Mouse (Mus musculus) midbrain, postnatal 0 days (tissue): ENCODE data around the gene Scd4. TPM values are rescaled to one million over a fixed set of nuclear protein-coding genes. Genes with fewer than 3 reads are reported as not detected.
A peak's percentile ranks its signal among the peaks of the same experiment; 100 is the strongest.

Source experiments
- ATAC-seq: fragments of 200-750 bp; cut with Nextera tagmentation; 2 replicates; pipeline ENCODE4 v1.8.0; 2017; ENCODE audit warnings: moderate number of reproducible peaks, mild to moderate bottlenecking, moderate TSS enrichment, moderate library complexity; ENCODE audit not compliant: low FRiP score
- DNase-seq: peaks from one replicate; pipeline ENCODE4 v3.0.0-alpha.2; 2015; ENCODE audit warnings: low spot score
- H3K27ac ChIP-seq: fragments of 300-500 bp; sonication (generic); 2 replicates; pipeline ENCODE4 v1.5.1; 2014; ENCODE audit warnings: low read depth, mild to moderate bottlenecking, low read length, mixed read lengths
- H3K27me3 ChIP-seq: fragments of 300-500 bp; sonication (generic); 2 replicates; pipeline ENCODE4 v1.6.1; 2014; ENCODE audit warnings: low read length, control low read depth, mixed read lengths; ENCODE audit not compliant: insufficient read depth
- H3K36me3 ChIP-seq: fragments of 300-500 bp; sonication (generic); 2 replicates; pipeline ENCODE4 v1.6.1; 2014; ENCODE audit warnings: low read length, control low read depth, mixed read lengths; ENCODE audit not compliant: insufficient read depth
- H3K4me1 ChIP-seq: fragments of 300-500 bp; sonication (generic); 2 replicates; pipeline ENCODE4 v1.6.1; 2014; ENCODE audit warnings: mild to moderate bottlenecking, control low read depth, antibody characterized with exemption, low read length, mixed read lengths; ENCODE audit not compliant: insufficient read depth
- H3K4me2 ChIP-seq: fragments of 300-500 bp; sonication (generic); 2 replicates; pipeline ENCODE4 v1.6.1; 2014; ENCODE audit warnings: low read depth, mild to moderate bottlenecking, low read length, mixed read lengths; ENCODE audit not compliant: poor library complexity, severe bottlenecking
- H3K4me3 ChIP-seq: fragments of 300-500 bp; sonication (generic); 2 replicates; pipeline ENCODE4 v1.5.1; 2014; ENCODE audit warnings: low read depth, mild to moderate bottlenecking, low read length, moderate library complexity
- H3K9ac ChIP-seq: fragments of 300-500 bp; sonication (generic); replicated peaks from 2 replicates; pipeline ENCODE4 v1.6.1; 2014; ENCODE audit warnings: mild to moderate bottlenecking, low read length, moderate library complexity, mixed read lengths; ENCODE audit not compliant: poor library complexity, severe bottlenecking
- H3K9me3 ChIP-seq: fragments of 300-500 bp; sonication (generic); 2 replicates; pipeline ENCODE4 v1.6.1; 2016; ENCODE audit warnings: low read length, control low read depth
- CTCF ChIP-seq: IDR thresholded peaks from 2 replicates; pipeline ENCODE4 v1.5.1; 2016; ENCODE audit warnings: antibody characterized with exemption, mild to moderate bottlenecking
- WGBS: fragments of 180-500 bp; shearing (Covaris S2); extraction: QIAGEN DNeasy Blood & Tissue Kit; methylation state at CpG from one replicate; pipeline ENCODE4 v1.1.7; 2014; 5-methylcytosine and 5-hydroxymethylcytosine counted together
- polyA plus RNA-seq: library from polyadenylated mRNA; unstranded; fragments of >200 nt; fragmentation: Nextera tagmentation; extraction: Ambion mirVana; gene quantifications from 2 replicates; pipeline ENCODE4 v1.2.1, GENCODE M21; 2015
- total RNA-seq: library from RNA; depleted of rRNA; stranded (reverse); fragments of >200 nt; gene quantifications from 2 replicates; pipeline ENCODE4 v1.2.3, GENCODE M21; 2014

Scd4 gene
- total and polyA plus RNA-seq, 2 experiments from 2014 or later: 0.17 to 0.44 TPM

DNA sequence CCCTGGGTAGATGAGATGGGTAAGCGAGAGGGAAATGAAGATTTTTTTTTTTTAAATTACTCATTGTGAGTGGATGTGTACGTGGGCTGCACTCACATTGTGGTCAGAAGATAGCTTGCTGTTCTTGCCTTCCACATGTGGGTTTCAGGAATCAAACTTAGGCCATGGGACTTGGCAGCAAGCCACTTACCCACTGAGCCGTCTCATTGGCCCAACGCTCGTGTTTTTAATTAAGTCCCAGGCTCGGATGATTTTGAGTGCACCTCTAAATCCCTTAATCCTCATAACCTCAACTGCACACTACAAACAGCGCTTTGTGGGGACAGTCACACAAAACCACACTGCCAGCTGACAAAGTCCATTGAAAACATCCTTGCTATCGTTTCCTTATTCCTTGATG is 36.5 kb downstream of the Scd4 start:
- Histone ChIP-seq H3K27me3 (no peaks in the 10 kb centered on the region), H3K27ac (no peak overlapping the region), H3K9me3 (no peaks in the 10 kb centered on the region), H3K4me3 (no peak overlapping the region), H3K36me3 (no peaks in the 10 kb centered on the region), H3K4me2 (no peak overlapping the region), H3K9ac (no peak overlapping the region), H3K4me1 (no peaks in the 10 kb centered on the region)
- ATAC-seq: no peak
- DNase-seq: no peak
- 50% methylated on average over 8 of the region's 8 CpGs for WGBS
- TF ChIP-seq CTCF: no peak

DNA sequence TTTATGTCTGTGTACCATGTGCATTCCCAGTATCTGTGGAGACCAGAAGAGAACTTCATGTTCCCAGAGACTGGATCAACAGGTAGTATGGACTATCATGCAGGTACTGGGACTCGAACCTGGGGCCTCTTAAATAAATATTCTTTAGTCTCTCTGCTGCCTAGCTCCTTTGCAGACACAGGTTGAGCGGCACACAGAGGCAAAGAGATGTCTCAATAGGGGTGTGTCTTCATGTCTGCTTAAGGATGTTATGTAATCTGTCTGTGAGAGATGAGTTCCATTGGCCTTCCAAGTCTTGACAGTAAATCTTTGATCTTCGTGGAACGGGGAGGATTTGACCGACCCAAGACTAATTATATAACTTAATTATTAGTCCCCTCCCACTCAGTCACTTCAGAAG is 37.3 kb downstream of the Scd4 start:
- H3K27me3 ChIP-seq: no peaks in the 10 kb centered on the region
- H3K36me3 ChIP-seq: no peaks in the 10 kb centered on the region
- H3K27ac ChIP-seq: no peak overlapping the region
- WGBS: 70% methylated on average over 5 of the region's 5 CpGs
- H3K4me1 ChIP-seq: no peaks in the 10 kb centered on the region
- H3K4me3 ChIP-seq: no peak overlapping the region
- ATAC-seq (no peak), DNase-seq (no peak)
- H3K9me3 ChIP-seq: no peaks in the 10 kb centered on the region
- TF ChIP-seq CTCF: no peak
- H3K9ac ChIP-seq: no peak overlapping the region
- no peak overlapping the region for H3K4me2 ChIP-seq

DNA sequence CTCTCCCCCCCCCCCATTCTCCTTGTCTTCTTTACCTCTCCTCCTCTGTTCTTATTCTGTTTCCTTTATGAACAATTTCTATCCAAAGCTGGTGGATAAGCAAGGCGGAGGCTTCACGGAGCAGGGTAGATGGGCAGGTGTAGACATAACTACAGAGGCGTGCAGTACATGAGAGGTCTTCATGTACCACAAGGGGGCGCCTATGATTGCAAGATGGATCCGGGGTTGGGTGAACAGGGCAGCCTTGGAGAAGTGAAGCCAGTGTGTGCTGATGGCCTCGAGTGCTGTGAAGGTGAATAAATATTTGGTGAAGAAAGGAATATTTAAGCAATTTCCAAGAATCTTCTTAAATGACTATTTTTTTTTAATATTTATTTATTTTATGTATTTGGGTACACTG is 40.1 kb downstream of the Scd4 start:
- H3K9me3 ChIP-seq: no peaks in the 10 kb centered on the region
- H3K27me3 ChIP-seq: no peaks in the 10 kb centered on the region
- H3K36me3 ChIP-seq: no peaks in the 10 kb centered on the region
- no peak overlapping the region for H3K4me2 ChIP-seq
- peak; percentile 76 for TF ChIP-seq CTCF
- H3K27ac ChIP-seq: no peak overlapping the region
- no peaks in the 10 kb centered on the region for H3K4me1 ChIP-seq
- H3K4me3 ChIP-seq: no peak overlapping the region
- H3K9ac ChIP-seq: no peak overlapping the region
- 24% methylated on average over 6 of the region's 6 CpGs for WGBS
- ATAC-seq (no peak), DNase-seq (peak; percentile 68)

DNA sequence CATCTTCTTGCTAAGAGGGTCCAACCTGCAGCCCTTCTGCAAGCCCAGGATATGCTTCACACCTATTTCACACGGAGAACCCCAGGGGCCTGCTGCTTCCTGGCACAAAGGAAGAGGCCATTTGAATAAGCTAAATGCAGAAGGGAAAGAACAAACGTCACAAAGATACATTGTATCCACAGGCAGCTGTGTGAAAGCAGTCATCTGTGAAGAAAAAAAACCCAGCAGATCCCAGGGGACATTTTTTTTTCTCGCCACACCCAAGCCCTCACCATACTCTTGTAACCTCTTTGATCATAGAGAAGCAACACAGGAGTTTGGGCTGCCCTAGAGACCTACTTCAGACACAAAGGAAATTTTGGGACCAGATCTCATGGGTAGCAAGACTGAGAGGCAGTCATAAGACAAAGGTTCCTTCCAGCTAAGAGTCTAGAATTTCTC is 43.6 kb downstream of the Scd4 start:
- Histone ChIP-seq H3K4me3 (no peak overlapping the region), H3K9ac (no peak overlapping the region), H3K27me3 (no peaks in the 10 kb centered on the region), H3K4me1 (no peaks in the 10 kb centered on the region), H3K9me3 (no peaks in the 10 kb centered on the region), H3K4me2 (no peak overlapping the region), H3K36me3 (no peaks in the 10 kb centered on the region), H3K27ac (no peak overlapping the region)
- WGBS: 24% methylated on average over 3 of the region's 3 CpGs
- ATAC-seq (no peak), DNase-seq (no peak)
- no peak for TF ChIP-seq CTCF

DNA sequence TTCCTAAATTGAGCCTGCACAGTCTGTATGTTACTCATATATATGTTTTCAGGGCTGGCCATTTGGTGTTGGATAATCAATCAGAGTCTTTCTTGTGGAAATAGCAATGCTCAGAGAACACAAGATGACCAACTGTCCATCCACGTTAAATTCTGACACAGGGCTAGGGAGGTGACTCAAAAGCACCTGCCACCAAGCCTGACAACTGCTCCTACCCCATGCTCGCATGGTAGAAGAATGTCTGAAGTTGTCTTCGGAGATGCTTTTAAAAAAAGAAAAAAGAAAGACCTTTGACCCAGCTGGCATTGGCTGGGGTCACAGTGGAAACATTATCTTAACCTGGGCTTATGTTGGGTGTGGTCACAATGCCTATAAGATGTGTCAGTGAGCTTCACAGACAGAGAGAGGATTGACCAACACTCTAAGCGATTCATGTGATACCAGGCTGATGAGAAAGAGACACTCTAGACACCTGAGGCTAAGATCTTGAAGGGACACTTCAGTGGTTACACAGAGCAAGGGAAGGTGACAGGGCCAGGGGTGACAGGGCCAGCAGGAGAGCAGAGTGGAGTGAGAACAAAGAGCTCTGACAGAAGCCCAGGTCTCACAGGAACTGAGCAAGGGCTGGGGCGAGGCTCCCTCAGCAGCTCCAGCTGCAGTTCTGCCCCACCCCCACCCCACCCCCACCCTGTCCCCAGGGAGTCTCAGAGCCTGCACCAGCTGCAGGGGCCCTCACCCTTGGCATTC is 44.9 kb downstream of the Scd4 start:
- no peak for DNase-seq
- no peak for ATAC-seq
- H3K4me3 ChIP-seq: no peak overlapping the region
- no peaks in the 10 kb centered on the region for H3K36me3 ChIP-seq
- H3K4me1 ChIP-seq: no peaks in the 10 kb centered on the region
- H3K9me3 ChIP-seq: no peaks in the 10 kb centered on the region
- no peak for TF ChIP-seq CTCF
- no peaks in the 10 kb centered on the region for H3K27me3 ChIP-seq
- WGBS: 51% methylated on average over 5 of the region's 5 CpGs
- H3K9ac ChIP-seq: no peak overlapping the region
- no peak overlapping the region for H3K4me2 ChIP-seq
- H3K27ac ChIP-seq: no peak overlapping the region

DNA sequence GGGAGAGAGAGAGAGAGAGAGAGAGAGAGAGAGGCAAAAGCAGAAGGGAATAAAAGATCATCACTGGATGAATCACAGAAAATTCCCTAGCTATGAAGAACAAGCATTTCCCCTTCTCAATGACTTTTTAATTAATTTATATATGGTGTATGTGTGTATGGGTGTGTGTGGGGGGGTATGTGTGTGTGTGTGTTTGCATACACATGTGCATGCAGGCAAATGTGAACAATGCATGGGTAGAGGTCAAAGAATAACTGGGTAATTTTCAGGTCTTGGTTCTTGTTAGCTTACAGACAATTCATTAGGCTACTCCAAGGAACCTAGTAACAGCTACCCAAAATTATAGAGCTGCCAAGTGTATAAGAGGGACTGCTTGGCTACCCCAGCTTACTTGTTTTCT is 46.2 kb downstream of the Scd4 start:
- Histone ChIP-seq H3K4me1 (no peaks in the 10 kb centered on the region), H3K36me3 (no peaks in the 10 kb centered on the region), H3K27me3 (no peaks in the 10 kb centered on the region), H3K9me3 (no peaks in the 10 kb centered on the region), H3K9ac (no peak overlapping the region), H3K4me2 (no peak overlapping the region), H3K27ac (no peak overlapping the region), H3K4me3 (no peak overlapping the region)
- ATAC-seq: no peak
- no peak for TF ChIP-seq CTCF
- no peak for DNase-seq
